Mouse (Mus musculus): ENCODE measurements around the gene Ablim1.

Ablim1 gene

DNA sequence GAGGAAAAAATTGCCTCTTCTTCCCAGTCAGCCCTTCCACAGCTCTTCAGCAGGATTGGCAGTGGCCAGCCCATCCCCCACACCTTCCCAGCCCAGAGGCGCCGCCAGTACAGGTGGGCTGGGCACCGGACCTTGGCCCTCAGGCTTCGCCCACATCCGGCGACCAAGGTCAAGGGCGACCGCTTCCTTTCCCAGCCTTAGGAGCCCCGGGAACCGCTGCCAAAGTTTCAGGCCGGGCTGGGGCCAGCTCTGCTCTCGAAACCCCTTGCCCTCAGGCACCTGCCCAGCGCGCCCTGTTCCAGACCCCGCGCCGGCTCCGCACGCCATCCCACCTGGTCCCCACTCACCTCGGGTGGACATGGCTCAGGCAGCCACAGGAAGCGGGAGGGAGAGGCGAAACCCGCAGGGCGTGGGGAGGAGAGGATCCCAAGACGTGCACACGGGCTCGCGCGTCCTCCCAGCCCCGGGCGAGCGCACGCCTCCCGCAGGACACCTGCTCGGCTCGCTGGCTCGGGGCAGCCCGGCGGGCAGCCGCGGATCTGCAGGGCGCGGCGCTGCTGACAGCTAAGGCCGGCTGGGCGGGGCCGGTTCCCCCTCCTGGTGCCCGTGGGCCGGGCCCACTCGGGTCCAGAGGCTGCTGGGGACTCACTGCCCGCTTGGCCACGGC is at the start of gene Ablim1:
Gene Ablim1, minus strand, starts transcription at position 574 of the 667 bp plus-strand sequence.
- peak; percentile 89 for DNase-seq

DNA sequence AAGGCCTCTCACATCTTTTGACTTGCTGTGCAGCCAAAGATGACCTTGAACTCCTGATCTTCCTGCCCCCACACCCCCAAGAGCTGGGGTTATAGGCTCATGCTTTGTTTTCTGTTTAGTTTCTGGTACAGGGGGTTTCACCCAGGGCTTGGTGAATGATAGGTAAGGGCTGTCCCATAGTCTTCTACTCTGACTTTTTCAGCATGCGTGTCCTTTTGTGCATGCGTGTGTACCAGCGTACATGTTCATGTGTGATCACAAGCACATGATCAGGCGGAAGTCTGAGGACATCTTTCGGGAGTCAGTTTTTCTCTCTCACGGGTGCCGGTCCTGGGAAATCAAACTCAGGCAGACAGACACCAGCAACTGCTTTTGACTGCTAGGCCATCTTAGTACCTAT is 48.8 kb upstream of the Ablim1 start:
- DNase-seq, result no peak

DNA sequence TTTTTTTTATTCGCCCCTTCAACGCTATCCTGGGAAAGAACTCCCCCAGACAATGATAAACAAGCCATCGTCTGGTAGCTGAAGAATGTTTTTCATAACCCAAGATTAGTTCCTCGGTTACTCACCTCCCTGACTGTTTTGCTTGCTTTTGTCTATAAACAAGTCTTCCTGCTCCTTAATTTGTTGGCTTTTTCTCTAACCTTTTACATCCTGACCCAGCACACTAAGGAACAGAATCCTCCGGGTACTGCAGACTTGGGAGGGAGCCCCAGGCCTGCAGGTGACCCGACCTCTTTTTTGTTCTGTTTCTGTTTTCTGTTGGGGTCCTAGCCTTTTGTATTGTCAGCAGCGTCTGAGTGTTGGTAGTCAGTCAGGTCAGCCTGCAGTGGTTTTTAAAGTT is 48.4 kb upstream of the Ablim1 start:
- DNase-seq, result no peak

DNA sequence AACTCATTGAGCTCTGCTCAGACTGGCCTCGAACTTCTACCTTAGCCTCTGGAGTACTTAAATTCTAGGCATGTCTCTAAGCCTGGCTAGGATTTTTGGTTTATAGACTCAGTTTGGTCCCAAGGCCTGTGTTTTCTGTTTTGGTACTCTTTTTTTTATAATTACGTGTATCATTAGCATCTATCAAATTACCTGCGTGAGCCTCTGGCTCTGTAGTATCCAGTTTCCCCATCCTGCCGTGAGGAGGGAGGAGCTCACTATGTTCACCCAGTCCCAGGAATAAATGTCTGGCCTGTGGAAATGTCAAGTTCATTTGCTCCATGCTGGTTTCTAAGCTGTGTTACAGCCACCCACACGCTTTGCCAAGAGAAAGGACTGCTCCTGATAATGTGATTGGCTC is 47.9 kb upstream of the Ablim1 start:
- DNase-seq, result no peak

DNA sequence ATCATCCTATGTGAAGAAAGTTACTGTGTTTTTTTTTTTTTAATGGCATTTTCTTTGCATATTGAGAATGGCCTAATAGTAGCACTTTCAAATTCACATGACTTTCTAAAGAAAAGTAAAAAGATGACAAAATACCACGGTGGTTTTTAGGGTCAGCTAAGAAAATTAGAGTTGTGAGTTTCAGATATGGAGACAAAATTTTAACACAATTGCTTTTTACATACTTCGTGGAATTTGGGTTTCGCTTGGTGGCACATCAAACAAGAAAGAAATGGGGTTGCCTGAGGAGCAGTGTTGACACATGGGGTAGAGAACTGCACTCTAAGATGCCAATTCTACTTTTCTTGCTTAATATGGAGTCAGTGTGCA is 47.2 kb upstream of the Ablim1 start:
- no peak for DNase-seq

DNA sequence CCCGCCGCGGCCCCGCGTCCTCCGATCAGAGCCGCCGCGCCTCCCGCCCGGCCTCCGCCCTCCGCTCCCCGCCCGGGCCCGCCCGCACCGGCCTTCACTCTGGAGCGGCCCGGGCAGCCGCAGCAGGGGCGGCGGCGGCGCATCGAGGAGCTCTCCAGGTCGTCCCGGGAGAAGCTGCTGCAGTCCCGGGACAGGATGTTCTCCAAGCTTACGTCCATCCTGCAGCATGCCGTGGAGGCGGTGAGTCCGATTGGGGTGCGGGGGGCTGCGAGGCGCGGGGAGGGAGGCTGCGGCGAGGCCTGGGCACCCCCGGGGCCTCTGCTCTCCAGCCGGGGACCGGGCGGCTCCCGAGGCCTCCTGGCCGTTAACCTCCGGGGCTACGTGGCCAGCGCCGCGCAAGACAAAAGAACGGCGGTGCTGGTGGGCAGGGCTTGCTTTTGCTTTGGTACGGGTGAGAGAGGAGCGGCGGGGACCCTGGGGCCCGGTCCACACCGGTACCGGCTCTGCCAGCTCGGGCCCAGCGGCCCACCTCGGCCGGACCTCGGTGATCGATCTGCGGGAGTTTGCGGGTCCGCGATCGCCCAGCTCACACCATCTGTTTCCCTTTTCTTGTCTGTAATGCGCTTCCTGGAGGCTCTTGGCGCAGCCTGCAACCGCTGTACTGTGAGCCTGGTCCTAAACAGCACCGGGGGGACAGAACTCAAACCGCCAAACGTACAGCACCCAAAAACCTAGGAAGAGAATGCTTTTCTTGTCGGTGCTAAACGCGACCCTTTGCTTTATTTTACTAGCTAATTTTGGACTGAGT is 46.6 kb upstream of the Ablim1 start:
- DNase-seq, result no peak

DNA sequence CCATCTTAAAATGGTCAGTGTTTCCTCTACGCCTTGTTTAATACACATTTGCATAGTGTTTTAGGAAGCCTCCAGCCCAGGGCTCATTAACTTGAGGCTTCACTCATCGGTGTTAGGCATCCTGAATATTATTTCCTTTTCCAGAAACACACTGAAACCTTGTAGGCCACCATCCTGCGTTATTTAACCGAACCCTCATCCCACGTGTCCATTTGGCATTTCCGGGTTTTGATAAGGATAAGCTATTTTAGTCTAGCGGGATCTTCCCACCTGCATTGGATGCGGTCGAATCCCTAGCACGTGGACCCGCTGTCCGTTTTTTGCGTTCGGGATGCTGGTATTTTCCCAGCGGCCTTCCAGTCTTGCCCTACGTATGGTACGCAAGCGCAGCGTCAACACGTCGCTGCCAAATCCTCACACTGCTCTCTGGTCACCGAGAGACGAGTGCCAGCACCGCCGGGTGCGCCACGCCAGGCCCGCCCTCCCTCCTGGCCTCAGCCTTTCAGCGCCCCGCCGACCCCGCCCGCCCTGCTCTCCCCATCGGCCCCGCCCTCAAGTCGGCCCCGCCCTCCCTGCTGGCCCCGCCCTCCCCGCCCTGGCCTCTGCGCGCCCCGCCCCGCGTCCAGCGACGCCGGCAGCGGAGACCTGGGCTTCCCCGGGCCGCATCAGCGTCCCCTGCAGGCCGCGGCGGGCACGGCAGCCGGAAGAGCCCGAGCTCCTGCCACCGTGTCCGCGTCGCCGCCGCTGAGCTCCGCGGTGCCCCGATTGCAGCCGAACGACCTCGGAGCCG is 45.8 kb upstream of the Ablim1 start, which contains the start of gene Fam160b1:
Gene Fam160b1, plus strand, starts transcription at position 340 of the 790 bp plus-strand sequence.
- peak; percentile 96 for DNase-seq

DNA sequence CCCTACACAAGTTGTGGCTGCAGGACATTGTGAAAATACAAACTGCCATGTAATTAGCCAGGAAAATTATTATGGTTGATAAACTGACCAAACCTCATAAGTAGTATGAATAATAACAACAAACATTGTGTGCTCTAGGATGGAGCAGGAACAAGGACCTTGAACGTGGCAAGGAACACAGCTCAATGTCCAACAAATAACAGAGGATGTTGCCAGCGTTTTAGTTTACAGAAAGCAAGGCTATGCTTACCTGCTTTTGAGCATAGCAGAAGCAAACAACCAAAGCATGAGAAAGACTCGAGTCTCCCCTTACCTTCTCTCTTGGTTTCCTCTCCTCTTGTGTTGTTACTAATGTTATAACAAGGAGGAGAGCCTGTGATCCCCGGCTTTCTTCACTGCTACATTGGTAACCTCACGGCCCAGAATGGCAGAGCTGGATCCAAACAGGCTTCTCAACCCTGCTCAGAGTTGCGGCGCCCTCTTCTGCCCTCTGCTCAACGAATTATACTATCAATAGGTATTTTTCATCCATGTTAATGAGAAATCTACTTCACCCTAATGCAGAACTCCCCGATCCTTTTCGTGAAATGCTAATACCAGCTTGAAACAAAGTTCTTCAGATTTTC is 45.1 kb upstream of the Ablim1 start:
- DNase-seq, result no peak

DNA sequence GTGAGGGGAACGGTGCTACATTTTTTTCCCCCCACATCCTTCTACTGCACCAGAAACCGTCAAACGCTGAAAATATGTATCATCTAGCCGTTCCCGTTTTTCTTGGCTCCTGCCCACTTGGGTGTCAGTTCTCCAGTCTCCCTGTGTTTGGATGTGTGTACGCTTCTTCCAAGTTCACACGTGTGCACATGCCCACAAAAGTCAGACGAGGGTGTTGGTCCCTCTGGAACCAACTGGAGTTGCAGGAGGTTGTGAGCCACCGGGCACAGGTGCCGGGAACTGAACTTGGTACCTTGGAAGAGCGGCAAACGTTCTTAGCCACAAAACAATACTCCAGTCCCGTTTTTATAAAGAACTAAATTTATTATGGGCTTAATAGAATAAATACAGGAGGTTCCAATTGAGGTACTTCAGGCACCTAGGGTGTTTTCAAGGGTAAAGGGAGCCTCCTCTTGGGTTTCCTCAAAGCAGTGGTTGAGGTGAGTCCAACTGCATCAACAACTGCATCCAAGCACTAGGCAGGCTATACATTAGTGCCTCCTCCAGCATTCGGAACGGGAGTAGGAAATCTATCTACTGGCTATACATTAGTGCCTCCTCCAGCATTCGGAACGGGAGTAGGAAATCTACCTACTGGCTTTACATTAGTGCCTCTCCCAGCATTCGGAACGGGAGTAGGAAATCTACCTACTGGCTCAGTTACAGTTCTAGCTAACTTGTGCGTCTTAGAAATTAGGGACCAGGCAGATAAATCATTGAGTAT is 44.3 kb upstream of the Ablim1 start:
- DNase-seq, result no peak

DNA sequence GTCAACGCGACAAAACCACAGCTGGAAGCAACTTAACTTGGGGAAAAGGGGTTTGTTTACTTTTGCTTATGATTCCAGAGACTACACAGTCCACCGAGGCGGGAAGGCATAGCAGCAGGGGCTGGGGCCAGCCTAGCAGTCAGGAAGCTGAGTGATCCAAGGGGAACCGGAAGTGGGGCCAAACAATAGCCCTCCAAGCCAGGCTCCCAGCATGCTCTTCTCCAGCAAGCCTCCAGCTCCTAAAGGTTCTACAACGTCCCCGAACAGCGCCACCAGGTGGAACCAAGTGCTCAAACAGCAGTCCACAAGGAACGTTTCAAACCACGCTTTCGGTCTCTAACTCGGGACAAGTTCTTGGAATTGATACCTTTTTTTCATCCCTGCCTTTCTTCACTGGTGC is 43.6 kb upstream of the Ablim1 start:
- peak; percentile 70 for DNase-seq

DNA sequence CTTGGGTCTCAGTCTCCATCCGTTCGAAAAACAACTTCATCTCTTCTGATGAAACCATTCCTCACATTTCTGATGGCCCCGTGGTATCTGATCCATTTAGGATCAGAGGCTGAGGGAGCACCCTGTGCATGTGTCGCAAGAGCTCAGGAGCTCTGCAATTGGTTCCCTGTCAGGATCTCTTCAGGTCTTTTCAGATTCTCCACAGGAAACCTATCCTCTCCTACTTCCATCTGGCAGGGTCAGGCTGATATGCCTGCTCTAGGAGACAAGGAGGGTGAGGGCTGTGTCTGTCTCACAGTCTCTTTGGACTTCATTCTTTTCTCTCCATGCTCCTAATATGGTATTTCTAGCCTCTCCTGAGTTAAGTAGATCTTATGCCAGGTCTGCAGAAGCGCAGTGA is 43.1 kb upstream of the Ablim1 start:
- no peak for DNase-seq

DNA sequence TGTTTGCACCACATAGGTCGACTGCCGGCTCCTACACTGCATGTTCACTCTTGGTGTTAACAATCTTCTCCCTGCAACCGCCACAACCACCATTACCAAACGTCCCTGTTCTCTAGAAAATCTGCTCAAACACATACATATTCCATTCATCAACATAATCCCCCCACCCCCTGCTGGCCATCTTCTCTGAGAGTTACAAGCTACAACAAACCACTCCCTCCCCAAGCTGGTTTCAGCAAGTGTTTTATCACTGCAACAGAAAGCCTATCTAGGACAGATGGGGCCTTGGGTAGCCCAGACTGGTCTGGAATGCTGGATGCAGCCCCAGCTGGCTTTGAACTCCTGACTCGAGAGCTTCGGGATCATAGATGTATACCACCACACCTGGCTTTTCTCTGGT is 42.5 kb upstream of the Ablim1 start:
- no peak for DNase-seq

DNA sequence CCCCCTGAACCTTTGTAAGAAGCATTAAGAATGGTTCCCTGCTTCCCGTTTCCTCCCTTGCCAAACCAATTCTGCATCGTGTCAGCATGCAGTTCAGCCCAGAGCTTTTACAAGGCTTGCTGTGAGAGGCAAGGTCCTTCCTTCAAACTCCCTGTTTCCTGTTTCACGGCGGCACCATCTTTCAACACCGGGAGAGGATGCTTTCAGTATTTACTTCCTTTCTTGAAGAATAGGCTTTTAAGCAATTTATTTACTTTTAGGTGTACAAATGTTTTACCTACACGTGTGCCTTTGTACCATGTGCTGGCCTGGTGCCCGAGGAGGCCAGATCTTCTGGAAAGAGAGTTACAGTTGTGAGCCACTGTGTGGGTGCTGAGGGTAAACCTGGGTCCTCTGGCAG is 41.6 kb upstream of the Ablim1 start:
- no peak for DNase-seq

DNA sequence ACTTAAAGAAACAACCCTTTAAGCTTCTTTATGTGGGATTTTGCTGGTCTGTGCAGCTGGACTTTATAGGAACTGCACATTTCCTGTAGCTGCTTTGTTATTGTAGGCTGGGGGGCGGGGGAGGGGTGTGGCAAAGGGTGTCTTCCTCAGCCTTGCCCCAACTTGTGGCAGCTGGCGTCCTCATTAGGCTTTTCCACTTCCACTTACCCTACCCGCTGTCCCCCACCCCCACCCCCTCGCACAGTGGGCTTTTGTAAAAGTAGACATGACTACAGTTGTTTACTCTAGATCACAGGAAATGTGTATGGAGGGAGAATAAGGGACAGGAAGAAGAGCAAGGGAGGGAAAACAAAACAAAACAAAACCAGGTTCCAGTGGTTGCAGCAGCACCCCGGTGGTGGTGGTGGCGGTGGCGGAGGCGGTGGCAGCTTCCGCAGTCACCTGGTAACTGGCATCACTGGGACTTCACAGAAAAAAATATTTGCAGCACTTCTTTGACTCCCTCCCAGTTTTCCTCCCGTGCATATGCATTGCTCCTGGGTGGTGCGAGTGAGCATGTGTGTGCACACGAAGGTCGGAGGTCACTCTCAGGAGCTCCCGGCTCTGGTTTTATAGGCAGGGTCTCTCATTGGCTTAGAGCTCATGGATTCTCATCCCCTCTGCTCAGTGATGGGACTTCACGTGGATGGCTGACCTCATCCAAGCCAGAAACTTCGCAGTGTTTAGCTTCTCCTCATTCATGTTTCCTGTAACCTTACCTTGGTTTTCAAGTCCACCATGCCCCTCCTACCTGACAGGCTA is 40.9 kb upstream of the Ablim1 start:
- DNase-seq, result no peak

DNA sequence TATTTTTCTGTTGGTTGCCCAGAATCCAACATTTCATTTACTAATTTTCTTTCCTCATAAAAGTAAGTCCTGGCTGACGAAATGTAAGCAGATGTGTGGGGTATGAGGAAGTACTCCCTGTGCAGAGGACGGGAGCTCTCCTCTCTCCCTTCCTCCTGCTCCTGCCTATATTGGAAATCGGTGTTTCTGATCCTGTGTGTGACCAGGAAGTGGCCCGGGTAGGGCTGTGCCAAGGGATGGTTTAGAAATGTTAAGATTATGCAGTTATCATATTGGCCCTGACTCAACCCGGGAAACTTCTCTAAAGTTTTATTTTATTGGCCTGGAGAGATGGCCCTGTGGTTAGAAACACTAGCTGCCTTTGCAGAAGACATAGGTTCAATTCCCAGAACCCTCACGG is 40.0 kb upstream of the Ablim1 start:
- no peak for DNase-seq

DNA sequence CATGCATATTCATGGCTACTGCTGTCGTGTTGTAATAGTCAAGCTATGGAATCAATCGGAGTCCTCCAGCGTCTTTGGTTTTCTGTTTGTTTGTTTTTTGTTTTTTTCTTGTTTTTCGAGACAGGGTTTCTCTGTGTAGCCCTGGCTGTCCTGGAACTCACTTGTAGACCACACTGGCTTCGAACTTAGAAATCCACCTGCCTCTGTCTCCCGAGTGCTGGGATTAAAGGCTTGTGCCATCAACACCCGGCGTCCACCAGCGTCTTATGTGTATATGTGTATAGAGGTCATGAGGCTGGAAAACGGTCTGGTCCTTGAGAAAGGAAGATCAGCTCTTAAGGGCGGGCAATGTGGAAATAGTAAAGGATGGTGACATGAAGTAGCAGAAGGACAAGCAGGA is 39.3 kb upstream of the Ablim1 start:
- no peak for DNase-seq

DNA sequence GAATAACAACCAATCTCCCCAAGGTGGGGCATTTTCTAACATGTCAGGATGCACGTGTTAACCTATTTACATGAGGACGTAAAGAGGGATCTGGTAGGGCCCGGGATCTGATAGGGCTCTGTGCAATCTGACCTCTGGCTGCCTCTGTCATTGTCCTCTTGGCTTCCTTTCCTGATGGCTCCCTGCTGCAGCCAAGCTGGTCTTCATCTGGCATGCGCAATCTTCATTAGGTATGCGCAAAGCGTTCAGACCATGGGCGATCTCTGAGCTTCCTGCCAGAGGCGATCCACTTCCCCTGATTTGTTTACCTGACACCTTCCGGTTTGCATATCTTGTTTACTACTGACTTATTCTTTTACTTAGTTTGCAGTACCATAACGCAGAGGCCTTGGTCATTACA is 38.5 kb upstream of the Ablim1 start:
- no peak for DNase-seq

DNA sequence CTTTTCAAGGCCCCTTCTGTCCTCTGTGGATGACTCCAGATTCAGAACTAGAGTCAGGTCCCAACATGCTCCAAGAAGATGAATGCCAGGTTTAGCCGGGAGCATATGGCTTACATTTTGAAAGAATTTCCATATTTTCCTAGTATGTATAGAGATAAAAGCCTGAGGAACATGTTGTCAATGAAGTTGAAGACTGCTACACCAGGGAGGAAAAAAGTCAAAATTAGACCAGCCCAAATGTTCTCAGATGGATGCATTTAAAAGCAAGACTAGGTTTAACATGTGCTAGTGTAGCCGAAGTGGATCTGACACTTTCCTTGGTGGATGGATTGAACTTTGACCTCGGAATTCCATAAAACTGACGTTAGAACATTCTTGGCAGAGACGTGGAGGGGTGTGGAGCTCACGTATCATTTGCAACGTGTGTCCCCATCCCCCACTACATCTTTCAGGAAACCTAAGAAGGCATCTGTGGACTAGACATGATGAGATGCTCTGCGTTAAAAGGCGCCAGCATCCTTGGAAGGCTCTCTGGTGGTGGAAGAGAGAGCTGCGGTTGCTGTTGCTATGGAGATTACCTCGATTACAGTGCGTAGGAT is 37.7 kb upstream of the Ablim1 start:
- no peak for DNase-seq

DNA sequence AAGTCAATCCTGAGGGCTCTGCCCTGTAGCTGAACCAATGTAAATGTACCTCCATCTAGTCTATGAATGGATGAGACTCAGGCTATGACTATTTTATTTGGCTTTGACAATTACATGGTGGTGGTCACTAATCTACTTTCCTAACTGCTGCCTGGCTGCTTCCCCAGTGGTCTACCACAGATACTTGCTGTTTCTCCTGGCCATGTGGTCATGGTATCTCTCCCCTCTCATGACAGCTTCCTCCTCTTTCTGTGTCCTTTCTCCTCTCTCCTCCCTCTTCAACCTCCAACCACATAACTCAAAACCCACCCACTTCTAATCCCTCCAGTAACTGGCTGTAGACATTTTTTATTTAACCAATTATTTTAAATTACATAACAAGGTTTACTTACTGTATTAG is 34.4 kb upstream of the Ablim1 start:
- no peak for DNase-seq

DNA sequence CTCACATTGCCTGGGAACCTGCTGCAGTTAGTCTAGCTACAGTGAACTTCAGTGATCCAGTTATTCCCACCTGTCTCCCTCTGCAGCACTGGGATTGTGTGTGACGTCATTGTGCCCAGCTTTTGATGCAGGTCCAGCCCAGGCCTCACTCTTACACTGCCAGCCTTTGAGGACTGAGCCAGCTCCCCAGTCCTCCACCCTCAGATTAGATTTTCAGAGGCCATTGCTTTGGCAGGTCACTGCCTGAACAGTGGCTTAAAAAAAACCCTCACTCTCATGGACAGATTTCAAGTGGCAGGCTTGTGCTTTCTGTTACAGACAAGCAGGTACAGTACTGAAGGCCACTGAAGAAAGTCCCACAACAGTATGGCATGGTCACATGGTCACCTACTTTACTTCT is 30.0 kb upstream of the Ablim1 start:
- DNase-seq, result no peak

DNA sequence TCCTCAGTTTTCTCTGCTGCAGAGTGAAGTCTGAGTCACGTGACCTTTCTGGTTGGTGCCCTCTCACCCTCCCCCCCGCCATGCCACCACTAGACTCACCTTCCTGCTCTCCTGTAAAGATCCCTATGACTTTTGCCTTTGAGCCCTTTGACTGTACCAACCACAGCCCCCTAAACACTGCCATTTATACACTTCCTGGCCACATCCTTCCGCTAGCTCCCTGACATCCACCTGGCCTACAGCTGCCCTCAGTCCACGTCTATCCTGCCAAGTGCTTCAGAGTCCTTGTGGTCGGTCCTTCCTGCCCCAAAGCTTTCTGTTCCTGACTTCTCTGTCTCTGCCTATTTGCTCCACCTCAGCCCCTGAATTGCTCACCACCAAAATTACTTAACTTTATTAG is 29.1 kb upstream of the Ablim1 start:
- no peak for DNase-seq

Measured in kidney, adult 11 months (tissue).